Mouse (Mus musculus): ENCODE results near the gene Bbs12.

Gene Bbs12

GRCm38 (mm10) chr3:37325317-37326112 lies 13.2 kb downstream of the Bbs12 start:
- no peak for DNase-seq (ENCODE audit: low spot score in 2 of 2)

GRCm38 (mm10) chr3:37326627-37327026 lies 14.3 kb downstream of the Bbs12 start:
- DNase-seq (ENCODE audit: low spot score in 2 of 2): no peak

GRCm38 (mm10) chr3:37328489-37328888 lies 16.1 kb downstream of the Bbs12 start:
- DNase-seq (ENCODE audit: low spot score in 2 of 2): no peak

GRCm38 (mm10) chr3:37329963-37330362 lies 17.6 kb downstream of the Bbs12 start:
- DNase-seq (ENCODE audit: low spot score in 2 of 2): no peak

- DNase-seq (ENCODE audit: low spot score in 2 of 2): no peak
Observed at GRCm38 (mm10) chr3:37331999-37332449, 19.7 kb downstream of the Bbs12 start.

- no peak for DNase-seq (ENCODE audit: low spot score in 2 of 2)
Observed at GRCm38 (mm10) chr3:37334053-37334452, 21.7 kb downstream of the Bbs12 start.

- no peak for DNase-seq (ENCODE audit: low spot score in 2 of 2)
Observed at GRCm38 (mm10) chr3:37341110-37341509, 28.8 kb downstream of the Bbs12 start.

GRCm38 (mm10) chr3:37342811-37343210 lies 30.5 kb downstream of the Bbs12 start:
- DNase-seq (ENCODE audit: low spot score in 2 of 2): no peak

- no peak for DNase-seq (ENCODE audit: low spot score in 2 of 2)
Observed at GRCm38 (mm10) chr3:37347671-37348070, 35.3 kb downstream of the Bbs12 start.

GRCm38 (mm10) chr3:37348221-37349165 lies 36.1 kb downstream of the Bbs12 start, which contains the start of gene Fgf2:
Gene Fgf2, plus strand, starts transcription at chr3:37348346.
- peak; percentile 57 to 68 for DNase-seq (ENCODE audit: low spot score in 2 of 2)

GRCm38 (mm10) chr3:37349166-37349548 lies 36.8 kb downstream of the Bbs12 start:
- no peak for DNase-seq (ENCODE audit: low spot score in 2 of 2)

- no peak for DNase-seq (ENCODE audit: low spot score in 2 of 2)
Observed at GRCm38 (mm10) chr3:37350386-37350785, 38.0 kb downstream of the Bbs12 start.

GRCm38 (mm10) chr3:37353951-37354481 lies 41.7 kb downstream of the Bbs12 start:
- no peak for DNase-seq (ENCODE audit: low spot score in 2 of 2)

GRCm38 (mm10) chr3:37354737-37355136 lies 42.4 kb downstream of the Bbs12 start:
- no peak for DNase-seq (ENCODE audit: low spot score in 2 of 2)

- DNase-seq (ENCODE audit: low spot score in 2 of 2): no peak
Observed at GRCm38 (mm10) chr3:37360729-37361128, 48.4 kb downstream of the Bbs12 start.

GRCm38 (mm10) chr3:37365144-37365543 lies 52.8 kb downstream of the Bbs12 start:
- DNase-seq (ENCODE audit: low spot score in 2 of 2): no peak

GRCm38 (mm10) chr3:37365976-37366375 lies 53.6 kb downstream of the Bbs12 start:
- no peak for DNase-seq (ENCODE audit: low spot score in 2 of 2)

- no peak for DNase-seq (ENCODE audit: low spot score in 2 of 2)
Observed at GRCm38 (mm10) chr3:37366381-37367053, 54.2 kb downstream of the Bbs12 start.

GRCm38 (mm10) chr3:37370407-37370806 lies 58.1 kb downstream of the Bbs12 start:
- DNase-seq (ENCODE audit: low spot score in 2 of 2): no peak
